Mouse (Mus musculus): ENCODE results near the gene Ndufa6. TPM values are rescaled to one million over a fixed set of nuclear protein-coding genes. Genes with fewer than 3 reads are reported as not detected.
A peak's percentile ranks its signal among the peaks of the same experiment; 100 is the strongest.

The Ndufa6 gene
- polyA plus RNA-seq, 1 experiment from 2014 or later: 403 TPM

- Histone ChIP-seq H3K27me3 (replicated peaks; ENCODE audit: control insufficient read depth, insufficient read depth, low read length) (no peaks in the 10 kb centered on the region), H3K27ac (ENCODE audit: low read depth, low read length) (no peak overlapping the region), H3K4me2 (ENCODE audit: low read length) (no peak overlapping the region), H3K36me3 (ENCODE audit: control insufficient read depth, insufficient read depth, low read length) (no peaks in the 10 kb centered on the region), H3K9me3 (replicated peaks; ENCODE audit: control insufficient read depth, low read length) (no peaks in the 10 kb centered on the region), H3K4me1 (ENCODE audit: control insufficient read depth, insufficient read depth, low read length) (peaks cover 3% of the 10 kb centered on the region; the same call in 1 of the 2 replicates), H3K9ac (ENCODE audit: low read length) (no peak overlapping the region), H3K4me3 (ENCODE audit: low read depth, low read length) (no peak overlapping the region)
- DNase-seq (ENCODE audit: low spot score): no peak
- no peak for ATAC-seq
- WGBS: 69% methylated on average over 22 of the region's 22 CpGs
These were observed 4.5 kb upstream of the Ndufa6 start for GRCm38 (mm10) chr15:82358431-82359260.

GRCm38 (mm10) chr15:82353745-82354113 lies 393 bp downstream of the Ndufa6 start:
- no peaks in the 10 kb centered on the region for H3K9me3 ChIP-seq (replicated peaks; ENCODE audit: control insufficient read depth, low read length)
- H3K9ac ChIP-seq (ENCODE audit: low read length): peak overlapping the region; percentile 98
- H3K4me2 ChIP-seq (ENCODE audit: low read length): peak overlapping the region; percentile 84
- H3K36me3 ChIP-seq (ENCODE audit: control insufficient read depth, insufficient read depth, low read length): peaks cover 25% of the 10 kb centered on the region
- H3K27ac ChIP-seq (ENCODE audit: low read depth, low read length): peak overlapping the region; percentile 84
- ATAC-seq (peak; percentile 57; the same call in 1 of the 2 replicates), DNase-seq (ENCODE audit: low spot score) (no peak)
- WGBS: 1% methylated on average over 23 of the region's 23 CpGs
- peak overlapping the region; percentile 92 for H3K4me3 ChIP-seq (ENCODE audit: low read depth, low read length)
- peaks cover 12% of the 10 kb centered on the region for H3K4me1 ChIP-seq (ENCODE audit: control insufficient read depth, insufficient read depth, low read length)
- no peaks in the 10 kb centered on the region for H3K27me3 ChIP-seq (replicated peaks; ENCODE audit: control insufficient read depth, insufficient read depth, low read length)

DNA sequence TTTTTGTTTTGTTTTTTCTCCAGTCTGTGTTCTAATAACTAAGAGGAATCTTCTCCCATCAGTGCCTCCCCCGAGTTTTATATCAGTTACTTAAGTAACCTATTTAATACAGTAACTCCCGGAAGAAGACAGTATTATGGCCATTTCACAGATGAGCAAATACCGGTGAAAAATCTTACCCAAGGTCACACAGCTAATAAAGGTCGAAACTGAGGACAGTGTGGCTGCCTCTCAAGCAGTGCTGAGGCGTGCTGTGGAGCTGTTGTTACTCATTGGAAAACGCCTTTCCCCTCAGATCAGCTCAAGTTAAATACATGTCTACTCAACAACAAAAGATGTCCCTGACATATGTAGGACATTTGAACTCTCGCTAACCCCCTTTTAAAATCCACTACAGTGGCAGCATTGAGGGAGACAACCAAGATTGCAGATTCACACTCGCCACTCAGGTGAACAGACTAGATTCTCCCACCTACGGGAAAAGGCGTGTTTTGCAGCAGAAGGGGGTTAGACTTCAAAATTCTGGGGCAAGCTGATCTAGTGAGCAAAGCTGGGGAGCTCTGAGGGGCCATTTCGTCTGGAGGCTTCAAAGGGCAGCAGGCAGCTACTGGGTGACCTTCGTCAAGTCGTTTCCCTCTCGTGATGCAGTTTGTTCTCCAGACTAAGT lies 911 bp downstream of the Ndufa6 start:
- H3K9me3 ChIP-seq (replicated peaks; ENCODE audit: control insufficient read depth, low read length): no peaks in the 10 kb centered on the region
- peaks cover 30% of the 10 kb centered on the region for H3K36me3 ChIP-seq (ENCODE audit: control insufficient read depth, insufficient read depth, low read length)
- H3K9ac ChIP-seq (ENCODE audit: low read length): peak overlapping the region; percentile 98
- H3K27me3 ChIP-seq (replicated peaks; ENCODE audit: control insufficient read depth, insufficient read depth, low read length): no peaks in the 10 kb centered on the region
- WGBS: 29% methylated on average over 14 of the region's 14 CpGs
- H3K27ac ChIP-seq (ENCODE audit: low read depth, low read length): no peak overlapping the region; the same call in 1 of the 2 replicates
- peaks cover 12% of the 10 kb centered on the region for H3K4me1 ChIP-seq (ENCODE audit: control insufficient read depth, insufficient read depth, low read length)
- DNase-seq (ENCODE audit: low spot score) (no peak), ATAC-seq (no peak)
- peak overlapping the region; percentile 92 for H3K4me3 ChIP-seq (ENCODE audit: low read depth, low read length)
- H3K4me2 ChIP-seq (ENCODE audit: low read length): peak overlapping the region; percentile 84

- Histone ChIP-seq H3K9me3 (replicated peaks; ENCODE audit: control insufficient read depth, low read length) (no peaks in the 10 kb centered on the region), H3K4me1 (ENCODE audit: control insufficient read depth, insufficient read depth, low read length) (peaks cover 19% of the 10 kb centered on the region), H3K4me2 (ENCODE audit: low read length) (no peak overlapping the region), H3K27ac (ENCODE audit: low read depth, low read length) (no peak overlapping the region), H3K27me3 (replicated peaks; ENCODE audit: control insufficient read depth, insufficient read depth, low read length) (no peaks in the 10 kb centered on the region), H3K4me3 (ENCODE audit: low read depth, low read length) (no peak overlapping the region), H3K36me3 (ENCODE audit: control insufficient read depth, insufficient read depth, low read length) (peaks cover 37% of the 10 kb centered on the region), H3K9ac (ENCODE audit: low read length) (no peak overlapping the region)
- ATAC-seq: no peak
- no peak for DNase-seq (ENCODE audit: low spot score)
- WGBS: 80% methylated on average over 3 of the region's 3 CpGs
These were observed 2.6 kb downstream of the Ndufa6 start for GRCm38 (mm10) chr15:82351480-82351879.

DNA sequence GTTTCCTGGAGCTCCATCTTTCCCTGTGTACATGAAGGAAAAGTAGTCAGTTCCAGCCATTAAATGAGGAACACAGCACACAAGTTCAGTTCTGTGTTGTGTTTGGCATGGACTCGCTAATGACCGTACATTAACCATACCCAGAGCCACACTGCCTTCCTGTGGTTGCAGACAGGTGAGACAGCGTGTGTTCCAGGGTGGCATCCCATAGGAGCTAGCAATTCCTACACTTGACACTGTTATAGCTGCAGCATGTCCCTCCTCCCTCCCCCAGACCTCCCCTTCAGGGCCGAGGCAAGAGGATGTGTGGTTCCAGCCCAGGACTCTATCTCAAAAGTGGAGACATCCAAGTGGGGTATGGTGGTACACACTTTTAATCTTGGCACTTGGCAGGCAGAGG lies 3.8 kb downstream of the Ndufa6 start:
- no peak for DNase-seq (ENCODE audit: low spot score)
- 93% methylated on average over 4 of the region's 4 CpGs for WGBS
- no peak for ATAC-seq

GRCm38 (mm10) chr15:82348999-82349341 lies 5.2 kb downstream of the Ndufa6 start:
- ATAC-seq: no peak
- Histone ChIP-seq H3K9me3 (replicated peaks; ENCODE audit: control insufficient read depth, low read length) (no peaks in the 10 kb centered on the region), H3K27me3 (replicated peaks; ENCODE audit: control insufficient read depth, insufficient read depth, low read length) (no peaks in the 10 kb centered on the region), H3K36me3 (ENCODE audit: control insufficient read depth, insufficient read depth, low read length) (peaks cover 37% of the 10 kb centered on the region), H3K4me1 (ENCODE audit: control insufficient read depth, insufficient read depth, low read length) (peaks cover 16% of the 10 kb centered on the region), H3K27ac (ENCODE audit: low read depth, low read length) (no peak overlapping the region), H3K4me3 (ENCODE audit: low read depth, low read length) (no peak overlapping the region), H3K9ac (ENCODE audit: low read length) (no peak overlapping the region), H3K4me2 (ENCODE audit: low read length) (no peak overlapping the region)
- no peak for DNase-seq (ENCODE audit: low spot score)
- 89% methylated on average over 2 of the region's 2 CpGs for WGBS

More for the DNA sequence above, 3.8 kb downstream of the Ndufa6 start:
- peaks cover 19% of the 10 kb centered on the region for H3K4me1 ChIP-seq (ENCODE audit: control insufficient read depth, insufficient read depth, low read length)
- peaks cover 37% of the 10 kb centered on the region for H3K36me3 ChIP-seq (ENCODE audit: control insufficient read depth, insufficient read depth, low read length)
- no peaks in the 10 kb centered on the region for H3K9me3 ChIP-seq (replicated peaks; ENCODE audit: control insufficient read depth, low read length)
- H3K27me3 ChIP-seq (replicated peaks; ENCODE audit: control insufficient read depth, insufficient read depth, low read length): no peaks in the 10 kb centered on the region
- no peak overlapping the region for H3K9ac ChIP-seq (ENCODE audit: low read length)
- no peak overlapping the region for H3K4me2 ChIP-seq (ENCODE audit: low read length)
- no peak overlapping the region for H3K27ac ChIP-seq (ENCODE audit: low read depth, low read length)
- H3K4me3 ChIP-seq (ENCODE audit: low read depth, low read length): no peak overlapping the region

DNA sequence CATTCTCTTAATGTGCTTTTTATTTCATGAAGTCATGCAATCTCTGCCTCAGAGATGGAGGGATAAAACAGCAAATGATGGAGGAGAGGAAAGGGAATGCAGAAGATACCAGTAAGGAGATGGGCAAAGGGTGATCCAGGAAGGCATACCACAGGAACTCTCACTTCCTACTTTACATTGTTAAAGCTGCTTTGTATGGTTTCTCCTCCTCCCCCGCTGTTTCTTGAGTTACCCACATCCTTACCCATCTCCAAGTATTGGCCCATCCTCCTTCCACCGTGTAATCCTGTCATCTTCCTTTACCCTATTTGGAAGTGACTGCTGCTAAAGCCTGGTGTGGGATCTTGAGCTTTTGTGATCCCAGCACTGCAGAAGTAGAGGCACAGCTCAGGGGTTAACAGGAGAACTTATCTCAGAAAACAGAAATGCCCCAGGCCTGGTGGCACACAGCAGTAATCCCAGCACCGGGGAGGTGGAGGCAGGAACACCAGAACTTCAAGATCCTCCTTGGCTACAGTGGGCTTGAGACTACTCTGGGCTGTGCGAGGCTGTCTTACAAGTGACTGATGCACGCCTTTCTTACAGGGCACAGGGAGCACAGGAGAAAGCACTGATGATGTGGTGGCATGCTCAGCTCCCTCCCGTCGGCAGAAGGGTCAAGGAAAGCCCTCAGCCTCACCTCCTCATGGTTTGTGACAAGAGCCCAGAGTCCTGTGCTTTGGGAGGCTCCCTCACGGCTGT lies 5.7 kb downstream of the Ndufa6 start:
- Histone ChIP-seq H3K4me1 (ENCODE audit: control insufficient read depth, insufficient read depth, low read length) (peaks cover 15% of the 10 kb centered on the region), H3K4me2 (ENCODE audit: low read length) (no peak overlapping the region), H3K27ac (ENCODE audit: low read depth, low read length) (no peak overlapping the region), H3K9ac (ENCODE audit: low read length) (no peak overlapping the region), H3K36me3 (ENCODE audit: control insufficient read depth, insufficient read depth, low read length) (peaks cover 37% of the 10 kb centered on the region), H3K4me3 (ENCODE audit: low read depth, low read length) (no peak overlapping the region), H3K9me3 (replicated peaks; ENCODE audit: control insufficient read depth, low read length) (no peaks in the 10 kb centered on the region), H3K27me3 (replicated peaks; ENCODE audit: control insufficient read depth, insufficient read depth, low read length) (no peaks in the 10 kb centered on the region)
- WGBS: 86% methylated on average over 8 of the region's 8 CpGs
- DNase-seq (ENCODE audit: low spot score) (no peak), ATAC-seq (no peak)

DNA sequence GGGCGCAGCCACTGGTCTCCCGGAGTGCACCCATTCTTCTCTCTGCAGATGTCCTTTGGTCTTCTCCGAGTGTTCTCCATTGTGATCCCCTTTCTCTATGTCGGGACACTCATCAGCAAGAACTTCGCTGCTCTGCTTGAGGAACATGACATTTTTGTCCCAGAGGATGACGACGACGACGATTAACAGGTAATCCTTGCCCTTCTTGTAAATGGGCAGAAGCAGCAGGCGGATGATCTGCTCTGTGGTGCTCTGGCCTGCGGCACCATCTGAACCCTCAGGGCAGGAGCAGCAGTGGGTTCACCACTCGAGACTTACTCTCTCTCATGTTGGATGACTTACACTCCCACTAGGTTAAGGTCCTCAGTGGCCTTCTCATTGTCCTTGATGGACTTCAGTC lies 6.3 kb downstream of the Ndufa6 start:
- Histone ChIP-seq H3K9me3 (replicated peaks; ENCODE audit: control insufficient read depth, low read length) (no peaks in the 10 kb centered on the region), H3K27ac (ENCODE audit: low read depth, low read length) (no peak overlapping the region), H3K9ac (ENCODE audit: low read length) (no peak overlapping the region), H3K27me3 (replicated peaks; ENCODE audit: control insufficient read depth, insufficient read depth, low read length) (no peaks in the 10 kb centered on the region), H3K4me2 (ENCODE audit: low read length) (no peak overlapping the region), H3K4me1 (ENCODE audit: control insufficient read depth, insufficient read depth, low read length) (peaks cover 10% of the 10 kb centered on the region), H3K4me3 (ENCODE audit: low read depth, low read length) (no peak overlapping the region), H3K36me3 (ENCODE audit: control insufficient read depth, insufficient read depth, low read length) (peaks cover 37% of the 10 kb centered on the region)
- ATAC-seq: no peak
- DNase-seq (ENCODE audit: low spot score): no peak
- 92% methylated on average over 12 of the region's 12 CpGs for WGBS
